Mouse (Mus musculus) spleen, adult 2 months (tissue): ENCODE measurements around the gene Tnpo2. TPM values are rescaled to one million over a fixed set of nuclear protein-coding genes. Genes with fewer than 3 reads are reported as not detected.
A peak's percentile ranks its signal among the peaks of the same experiment; 100 is the strongest.
"Not testable (repeated sequence)": the region's sequence is repeated elsewhere in the genome, so short reads cannot be mapped to it uniquely, and the experiment has no call there.

ENCODE experiments used
- DNase-seq, 2 experiments: peaks; one replicate each; pipeline versions ENCODE4 v3.0.0 to v3.0.0-alpha.2; 2012 to 2021; ENCODE audit warnings: low spot score in 2 of 2, low read depth in 1 of 2
- H3K27ac ChIP-seq: fragments of 200-500 bp; 2 replicates; pipeline ENCODE4 v1.5.1; 2012; ENCODE audit warnings: low read length, inconsistent platforms; ENCODE audit not compliant: insufficient read depth
- H3K27me3 ChIP-seq: fragments of 200-500 bp; 2 replicates; pipeline ENCODE4 v1.6.1; 2012; ENCODE audit warnings: mild to moderate bottlenecking, moderate library complexity, low read length, inconsistent platforms; ENCODE audit not compliant: control insufficient read depth, insufficient read depth
- H3K36me3 ChIP-seq: fragments of 200-500 bp; 2 replicates; pipeline ENCODE4 v1.6.1; 2012; ENCODE audit warnings: mild to moderate bottlenecking, low read length, inconsistent platforms; ENCODE audit not compliant: control insufficient read depth, insufficient read depth
- H3K4me1 ChIP-seq: fragments of 200-500 bp; 2 replicates; pipeline ENCODE4 v1.6.1; 2011; ENCODE audit warnings: inconsistent platforms; ENCODE audit not compliant: control insufficient read depth, insufficient read depth, insufficient read length
- H3K4me3 ChIP-seq: fragments of 200-500 bp; 2 replicates; pipeline ENCODE4 v1.5.1; 2011; ENCODE audit warnings: mild to moderate bottlenecking, inconsistent platforms; ENCODE audit not compliant: insufficient read depth, insufficient read length; ENCODE audit errors: extremely low read depth
- CTCF ChIP-seq: fragments of 200-500 bp; IDR thresholded peaks from 2 replicates; pipeline ENCODE4 v1.5.1; 2011; ENCODE audit warnings: mild to moderate bottlenecking, inconsistent platforms; ENCODE audit not compliant: insufficient read depth, insufficient read length, insufficient replicate concordance; ENCODE audit errors: extremely low read depth
- POLR2A ChIP-seq: fragments of 200-500 bp; IDR thresholded peaks from 2 replicates; pipeline ENCODE4 v1.6.1; 2011; ENCODE audit warnings: low read depth, low read length, inconsistent platforms
- WGBS: fragments of 180-500 bp; shearing (Covaris S2); methylation state at CpG from one replicate; pipeline ENCODE4 v1.1.7; 2018; 5-methylcytosine and 5-hydroxymethylcytosine counted together
- polyA plus RNA-seq: library from polyadenylated mRNA; depleted of rRNA; stranded (reverse); fragments of >200 nt; gene quantifications from 2 replicates; pipeline ENCODE4 v1.2.3, GENCODE M21; 2012

The Tnpo2 gene
- polyA plus RNA-seq, 1 experiment: 40.0 TPM

DNA sequence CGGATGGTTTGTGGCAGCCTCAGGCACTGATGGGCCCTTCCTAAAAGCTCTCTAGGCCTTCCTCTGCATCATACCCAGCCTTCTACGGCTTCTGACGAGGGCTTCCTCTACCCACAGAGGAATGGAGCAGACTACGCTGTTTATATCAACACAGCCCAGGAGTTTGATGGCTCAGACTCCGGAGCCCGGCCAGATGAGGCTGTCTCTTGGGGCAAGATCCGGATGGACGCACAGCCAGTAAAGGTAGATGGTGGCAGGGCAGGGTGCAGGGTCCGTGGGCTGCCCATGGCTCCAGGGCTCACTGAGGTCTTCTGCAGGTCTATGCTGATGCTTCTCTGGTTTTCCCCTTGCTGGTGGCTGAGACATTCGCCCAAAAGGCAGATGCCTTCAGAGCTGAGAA is 37.9 kb downstream of the Tnpo2 start:
- TF ChIP-seq POLR2A: no peak
- TF ChIP-seq CTCF: no peak
- no peaks in the 10 kb centered on the region for H3K27me3 ChIP-seq
- peaks cover 3% of the 10 kb centered on the region; the same call in 1 of the 2 replicates for H3K4me1 ChIP-seq
- H3K27ac ChIP-seq: no peak overlapping the region
- WGBS: 94% methylated on average over 10 of the region's 10 CpGs
- peaks cover 22% of the 10 kb centered on the region for H3K36me3 ChIP-seq
- no peak overlapping the region for H3K4me3 ChIP-seq
- no peak for DNase-seq

DNA sequence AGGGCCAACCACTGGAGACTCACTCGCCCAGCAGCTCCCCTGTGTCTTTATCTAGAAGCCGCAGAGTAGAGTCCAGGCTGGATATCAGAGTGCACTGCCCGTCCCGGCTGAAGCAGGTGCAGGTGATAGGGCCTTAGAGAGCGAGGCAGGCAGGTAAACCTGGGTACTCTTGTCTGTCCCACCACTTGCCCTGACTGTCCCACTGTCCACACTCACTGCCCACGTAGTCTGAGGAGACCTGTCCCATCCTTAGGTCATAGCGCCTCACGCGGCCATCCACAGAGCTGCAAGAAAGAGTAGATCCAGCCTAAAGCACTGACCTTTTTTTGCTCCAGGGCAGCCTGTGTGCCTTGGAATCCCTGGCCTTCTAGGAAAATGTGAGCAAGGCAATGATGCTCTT is 39.3 kb downstream of the Tnpo2 start:
- peaks cover 22% of the 10 kb centered on the region for H3K36me3 ChIP-seq
- H3K4me3 ChIP-seq: no peak overlapping the region
- peaks cover 8% of the 10 kb centered on the region; the same call in 1 of the 2 replicates for H3K4me1 ChIP-seq
- WGBS: 86% methylated on average over 9 of the region's 9 CpGs
- TF ChIP-seq CTCF: no peak
- TF ChIP-seq POLR2A: no peak
- no peak for DNase-seq
- H3K27me3 ChIP-seq: no peaks in the 10 kb centered on the region
- H3K27ac ChIP-seq: no peak overlapping the region

DNA sequence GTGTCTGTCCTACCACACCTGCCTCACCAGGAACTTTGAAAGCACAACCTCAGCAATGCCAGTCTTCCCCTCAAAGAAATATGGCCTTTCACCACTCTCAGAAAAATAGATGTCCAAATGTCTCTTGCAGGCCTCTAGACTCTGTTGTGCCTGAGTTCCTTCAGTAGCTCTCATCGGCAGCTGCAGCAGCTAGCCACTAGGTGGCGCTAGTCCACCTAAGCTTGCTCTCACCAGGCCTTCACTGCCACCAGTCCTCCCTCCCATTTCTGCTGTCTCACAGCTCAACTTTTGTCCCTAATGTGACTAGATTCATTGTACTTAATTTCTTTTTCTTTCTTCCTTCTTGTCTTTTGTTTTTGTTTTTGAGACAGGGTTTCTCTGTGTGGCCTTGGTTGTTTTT is 40.3 kb downstream of the Tnpo2 start:
- WGBS: 2% methylated on average over 2 of the region's 2 CpGs
- peak; percentile 63 to 74 for DNase-seq
- Histone ChIP-seq H3K4me3 (no peak overlapping the region), H3K36me3 (peaks cover 22% of the 10 kb centered on the region), H3K27ac (no peak overlapping the region), H3K4me1 (peaks cover 14% of the 10 kb centered on the region; the same call in 1 of the 2 replicates), H3K27me3 (no peaks in the 10 kb centered on the region)
- TF ChIP-seq POLR2A: no peak
- peak; percentile 94; the same call in 1 of the 2 replicates for TF ChIP-seq CTCF

DNA sequence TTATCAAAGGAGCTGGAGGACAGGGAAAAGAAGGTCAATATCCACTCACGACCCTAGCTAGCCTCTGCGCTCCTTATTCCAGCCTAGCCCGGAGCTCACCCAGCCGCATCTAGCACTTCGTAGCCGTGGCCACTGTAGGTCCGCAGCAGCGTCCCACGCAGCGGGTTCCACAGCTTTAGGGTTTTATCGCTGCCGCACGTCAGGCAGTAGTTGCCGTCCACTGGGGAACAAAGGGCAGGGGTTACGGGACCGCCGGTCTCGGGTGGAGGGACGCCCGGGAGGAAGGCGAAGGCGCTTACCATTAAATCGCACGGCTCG is 43.5 kb downstream of the Tnpo2 start:
- under 1% methylated on average over 25 of the region's 25 CpGs for WGBS
- TF ChIP-seq POLR2A: no peak
- no peak for TF ChIP-seq CTCF
- peak overlapping the region; percentile 85; the same call in 1 of the 2 replicates for H3K27ac ChIP-seq
- peaks cover 7% of the 10 kb centered on the region for H3K36me3 ChIP-seq
- H3K4me1 ChIP-seq: peaks cover 23% of the 10 kb centered on the region; the same call in 1 of the 2 replicates
- H3K27me3 ChIP-seq: no peaks in the 10 kb centered on the region
- DNase-seq: no peak
- peak overlapping the region; percentile 80 for H3K4me3 ChIP-seq

GRCm38 (mm10) chr8:85080532-85081215 is 44.0 kb downstream of the Tnpo2 start, which contains the start of gene Wdr83os:
Gene Wdr83os, plus strand, starts transcription at chr8:85080740.
- Histone ChIP-seq H3K4me1 (peaks cover 25% of the 10 kb centered on the region; the same call in 1 of the 2 replicates), H3K27me3 (no peaks in the 10 kb centered on the region), H3K4me3 (peak within 1 kb of the TSS; percentile 80), H3K27ac (peak within 1 kb of the TSS; percentile 85), H3K36me3 (peaks cover 9% of the 10 kb centered on the region)
- WGBS: under 1% methylated on average over 30 of the region's 30 CpGs
- no peak for TF ChIP-seq CTCF
- no peak for TF ChIP-seq POLR2A
- peak in 1 of 2 experiments; percentile 73 for DNase-seq

- Histone ChIP-seq H3K27me3 (no peaks in the 10 kb centered on the region), H3K4me1 (peaks cover 25% of the 10 kb centered on the region; the same call in 1 of the 2 replicates), H3K4me3 (peak within 1 kb of the TSS; percentile 80), H3K27ac (peak within 1 kb of the TSS; percentile 85), H3K36me3 (peaks cover 7% of the 10 kb centered on the region; the same call in 1 of the 2 replicates)
- peak; percentile 61 to 71 for DNase-seq
- no peak for TF ChIP-seq CTCF
- no peak for TF ChIP-seq POLR2A
- WGBS: under 1% methylated on average over 9 of the region's 9 CpGs
Observed at GRCm38 (mm10) chr8:85081216-85081555, 44.5 kb downstream of the Tnpo2 start, which contains the start of gene Wdr83. Gene Wdr83, minus strand, starts transcription at chr8:85081306.

DNA sequence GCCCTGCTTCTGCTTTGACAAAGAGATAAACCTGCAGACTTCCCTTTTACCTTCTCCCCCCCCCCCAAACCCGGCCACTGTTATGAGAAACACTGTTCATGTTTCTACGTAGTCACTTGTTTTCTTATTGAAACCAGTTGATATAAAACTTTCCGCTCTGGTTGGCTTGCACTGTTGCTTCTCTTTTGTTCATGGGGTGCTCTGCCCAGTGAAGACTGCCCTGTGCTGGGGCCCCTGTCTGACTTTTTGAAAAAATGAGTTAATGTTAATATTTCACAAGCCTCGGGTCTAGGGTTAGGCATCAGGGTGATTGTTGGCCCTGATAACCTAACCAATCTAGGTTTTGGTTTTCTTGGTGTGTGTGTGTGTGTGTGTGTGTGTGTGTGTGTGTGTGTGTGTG is 45.5 kb downstream of the Tnpo2 start:
- H3K4me1 ChIP-seq: peaks cover 25% of the 10 kb centered on the region; the same call in 1 of the 2 replicates
- peaks cover 14% of the 10 kb centered on the region for H3K36me3 ChIP-seq
- not testable (repeated sequence) for DNase-seq, H3K4me3 ChIP-seq, H3K27me3 ChIP-seq, H3K27ac ChIP-seq
- 31% methylated on average over 4 of the region's 4 CpGs for WGBS
